ENCODE assay signal across 9 mouse cellular contexts in the genomic region with DNA sequence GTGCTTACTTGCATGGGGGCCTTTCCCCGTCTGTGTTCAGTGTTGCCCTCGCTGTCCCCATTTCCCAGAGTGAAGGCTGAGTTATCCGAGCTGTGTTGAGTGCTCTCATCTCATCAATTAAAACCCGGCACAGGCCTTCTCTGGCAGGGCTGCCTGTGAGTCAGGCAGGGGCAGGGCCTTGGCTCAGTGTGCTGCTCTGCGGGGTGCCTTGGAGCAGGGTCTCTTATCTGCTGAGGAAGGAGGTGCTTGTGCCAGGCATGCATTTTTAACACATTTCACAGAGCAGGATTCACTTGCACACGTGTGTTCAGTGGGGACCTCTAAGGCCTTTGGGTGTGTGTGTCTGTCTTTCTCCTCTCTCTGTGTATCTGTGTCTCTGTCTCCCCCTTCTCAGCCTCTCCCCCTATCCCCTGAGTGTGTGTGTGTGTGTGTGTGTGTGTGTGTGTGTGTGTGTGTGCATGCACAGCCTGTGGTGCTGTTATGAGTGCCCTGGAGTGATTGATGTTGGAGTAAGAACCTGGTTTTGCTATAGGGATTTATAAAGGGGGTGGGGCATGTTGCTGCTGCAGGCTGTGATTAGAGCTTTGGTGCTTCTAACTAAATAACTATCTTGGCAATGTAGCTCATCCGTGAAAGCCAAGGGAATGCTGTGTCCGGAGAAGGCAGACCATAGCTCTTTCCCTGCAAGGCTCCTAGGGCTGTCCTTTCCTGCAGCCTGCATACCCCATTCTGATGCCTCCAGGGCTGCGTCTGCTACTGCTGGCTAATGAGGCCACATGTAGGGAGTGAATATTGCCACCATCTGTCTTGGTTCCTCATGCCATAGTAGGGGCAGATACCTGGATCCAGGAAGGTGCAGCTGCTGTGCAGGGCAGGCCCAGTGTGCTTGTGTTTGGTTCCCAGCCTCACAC.
A peak's percentile ranks its signal among the peaks of the same experiment; 100 is the strongest.
DNase-seq lines count a peak whose midpoint lies in the region; ATAC-seq and TF ChIP-seq lines count a peak whose summit lies in the region.
"Had no signal": no experiment of that assay in that cellular context is flagged by ENCODE, and none has a peak within 500 bp of the region (broad histone marks: within the 10 kb centered on the region; RNA-seq: fewer than 3 reads in every experiment).

No protein-coding gene starts in this region.

- no peak overlapping the region for H3K4me2 ChIP-seq in heart, embryonic 15.5 days
- no peak overlapping the region; the same call in 1 of the 2 replicates for H3K4me2 ChIP-seq in neural tube, embryonic 12.5 days (replicated peaks)
- H3K4me2 ChIP-seq: liver, embryonic 11.5 days had no signal

- H3K4me1 ChIP-seq in heart, embryonic 15.5 days (replicated peaks) = peaks cover 72% of the 10 kb centered on the region
- peaks cover 91% of the 10 kb centered on the region for H3K4me1 ChIP-seq in hindbrain, embryonic 10.5 days (replicated peaks)
- H3K4me1 ChIP-seq in neural tube, embryonic 12.5 days = peaks cover 69% of the 10 kb centered on the region

- H3K27ac ChIP-seq in heart, embryonic 15.5 days = 0 out of 2 replicates have a peak overlapping the region, but pooled peaks have one; percentile 10
- H3K27ac ChIP-seq in hindbrain, embryonic 10.5 days = peak overlapping the region; percentile 73
- H3K27ac ChIP-seq in neural tube, embryonic 12.5 days = peak overlapping the region; percentile 59
- H3K27ac ChIP-seq in layer of hippocampus, adult 2 months = no peak overlapping the region

- H3K36me3 ChIP-seq in heart, embryonic 15.5 days = no peaks in the 10 kb centered on the region
- H3K36me3 ChIP-seq in hindbrain, embryonic 10.5 days = no peaks in the 10 kb centered on the region
- H3K36me3 ChIP-seq in neural tube, embryonic 12.5 days = no peaks in the 10 kb centered on the region

- DNase-seq in heart, adult 9 months (ENCODE audit: low spot score in 2 of 2) = no peak
- DNase-seq in adrenal gland, postnatal 36 days = peak; percentile 76 to 77
- no peak for DNase-seq in hindbrain, embryonic 10.5 days (ENCODE audit: low spot score)
- DNase-seq in layer of hippocampus, adult 2 months (ENCODE audit: low spot score in 2 of 2) = no peak
- no peak for DNase-seq in frontal cortex, postnatal 14 days (ENCODE audit: low spot score in 2 of 2)
- DNase-seq in lung, postnatal 14 days = no peak

- peak; percentile 50 for ATAC-seq in heart, embryonic 15.5 days (replicated peaks; ENCODE audit: insufficient number of reproducible peaks, insufficient read depth, low FRiP score, low read depth)
- peak; percentile 52 for ATAC-seq in neural tube, embryonic 12.5 days (ENCODE audit: low FRiP score, low read depth)

- H3K27me3 ChIP-seq in heart, embryonic 15.5 days = no peaks in the 10 kb centered on the region
- H3K27me3 ChIP-seq in hindbrain, embryonic 10.5 days (ENCODE audit: insufficient read depth, poor library complexity, severe bottlenecking) = no peaks in the 10 kb centered on the region
- no peaks in the 10 kb centered on the region for H3K27me3 ChIP-seq in neural tube, embryonic 12.5 days (replicated peaks)

- WGBS in heart, embryonic 15.5 days = 25% methylated on average over 9 of the region's 9 CpGs
- 29% methylated on average over 9 of the region's 9 CpGs for WGBS in hindbrain, embryonic 10.5 days
- 21% methylated on average over 9 of the region's 9 CpGs for WGBS in neural tube, embryonic 12.5 days

- H3K9ac ChIP-seq in heart, embryonic 15.5 days = no peak overlapping the region
- H3K9ac ChIP-seq in neural tube, embryonic 12.5 days = peak overlapping the region; percentile 40; the same call in 1 of the 2 replicates

- no peak overlapping the region for H3K4me3 ChIP-seq in heart, embryonic 15.5 days
- H3K4me3 ChIP-seq in hindbrain, embryonic 10.5 days = no peak overlapping the region
- H3K4me3 ChIP-seq in neural tube, embryonic 12.5 days = no peak overlapping the region
- H3K4me3 ChIP-seq in layer of hippocampus, adult 2 months = no peak overlapping the region

- no peaks in the 10 kb centered on the region for H3K9me3 ChIP-seq in heart, embryonic 15.5 days (replicated peaks)
- H3K9me3 ChIP-seq in hindbrain, embryonic 10.5 days = no peaks in the 10 kb centered on the region
- no peaks in the 10 kb centered on the region for H3K9me3 ChIP-seq in neural tube, embryonic 12.5 days

- TF ChIP-seq CTCF in layer of hippocampus, adult 2 months (conservative IDR thresholded peaks at IDR 0.05) = no peak

Comparison
In these comparisons a context has a peak if more than half of its experiments do, and no peak if none do; other contexts are left out.
1. DNase-seq: peak in adrenal gland, postnatal 36 days (2 of 2); none in heart, adult 9 months (0 of 2), hindbrain, embryonic 10.5 days (single experiment), layer of hippocampus, adult 2 months (0 of 2), frontal cortex, postnatal 14 days (0 of 2) and lung, postnatal 14 days (single experiment).